Mouse (Mus musculus) erythroblast, embryonic 14.5 days (primary cell): ENCODE results near the gene Unc45a.

Experiments
- GATA1 ChIP-seq: IDR thresholded peaks from 2 replicates; pipeline ENCODE4 v1.6.1; 2012; ENCODE audit warnings: low read length, inconsistent platforms, mixed read lengths
- TAL1 ChIP-seq: IDR thresholded peaks from 3 replicates; pipeline ENCODE4 v1.6.1; 2012; ENCODE audit warnings: low read length, inconsistent platforms, mixed read lengths

GRCm38 (mm10) chr7:80281646-80282045 is 59.2 kb downstream of the Unc45a start:
- TF ChIP-seq GATA1 = no peak
- TF ChIP-seq TAL1 = no peak
